Mouse (Mus musculus) liver, adult 2 months (tissue): ENCODE data around the gene Ltbp1.

Source experiments
- CTCF ChIP-seq: fragments of 200-500 bp; IDR thresholded peaks from 2 replicates; pipeline ENCODE4 v1.5.1; 2011; ENCODE audit warnings: low read depth, low read length, control low read depth
- POLR2A ChIP-seq: fragments of 200-500 bp; IDR thresholded peaks from 2 replicates; pipeline ENCODE4 v1.6.1; 2011; ENCODE audit warnings: low read length, control low read depth; ENCODE audit not compliant: insufficient read depth; ENCODE audit errors: extremely low read depth

DNA sequence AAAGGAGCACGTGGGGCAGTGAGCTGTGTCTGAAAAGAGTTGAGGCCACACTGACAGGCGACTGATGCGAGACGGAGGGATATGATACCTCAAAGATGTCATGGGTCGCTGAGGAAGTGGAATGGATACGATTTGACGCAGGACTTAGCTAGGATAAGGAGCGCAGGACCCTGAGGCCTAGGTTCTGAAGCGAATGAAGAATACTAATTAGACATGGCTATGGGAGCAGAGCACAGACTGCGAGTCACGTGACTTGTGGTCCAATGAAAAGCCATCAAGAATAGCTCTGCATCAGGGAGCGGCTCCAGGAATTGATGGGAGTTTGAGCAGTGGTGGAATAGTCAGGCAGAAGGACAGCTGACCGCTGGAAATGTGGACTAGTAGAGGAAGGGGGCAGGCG is 433.7 kb downstream of the Ltbp1 start:
- TF ChIP-seq POLR2A = no peak
- TF ChIP-seq CTCF = no peak
